Mouse (Mus musculus): Measurements from ENCODE around the gene Ccdc113.

DNA sequence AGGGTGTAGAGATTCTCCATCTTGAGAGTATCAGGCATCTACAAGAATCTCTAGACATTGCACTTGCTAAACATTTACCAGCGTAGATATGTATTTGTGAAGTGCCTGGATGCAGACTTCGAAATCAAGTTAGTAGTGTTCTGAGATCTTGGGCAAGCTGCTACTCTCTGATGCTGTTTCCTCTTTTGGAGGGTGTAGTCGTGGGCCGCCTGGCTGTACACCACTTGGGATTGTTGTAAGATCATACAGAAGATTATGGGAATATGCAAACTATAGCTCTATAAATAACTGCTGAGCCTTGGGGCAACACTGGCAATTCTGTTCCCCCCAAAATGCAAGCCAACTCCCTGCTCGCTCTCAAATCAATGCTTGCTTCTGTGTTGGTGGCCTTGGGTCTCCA, 39.3 kb downstream of the Ccdc113 start:
- TF ChIP-seq JUND (IDR thresholded peaks at IDR 0.05; ENCODE audit: low read depth, low read length) (no peak), CTCF (IDR thresholded peaks at IDR 0.05 in 2 of 3, conservative IDR thresholded peaks at IDR 0.05 in 1 of 3; ENCODE audit: control insufficient read depth in 1 of 3, insufficient read depth in 1 of 3, low read depth in 2 of 3, low read length in 3 of 3, poor library complexity in 1 of 3, severe bottlenecking in 1 of 3) (no peak), POLR2A (IDR thresholded peaks at IDR 0.05; ENCODE audit: control insufficient read depth in 1 of 2, insufficient read depth in 1 of 2, low read depth in 1 of 2, low read length in 2 of 2, poor library complexity in 1 of 2) (no peak), SIN3A (IDR thresholded peaks at IDR 0.05; ENCODE audit: low read length) (no peak), E2F4 (IDR thresholded peaks at IDR 0.05; ENCODE audit: borderline replicate concordance, low read depth, low read length) (no peak), MYC (IDR thresholded peaks at IDR 0.05; ENCODE audit: low read depth, low read length) (no peak), MAX (IDR thresholded peaks at IDR 0.05; ENCODE audit: low read length) (no peak)
